Mouse (Mus musculus): ENCODE measurements at regions not wholly inside any gene's neighbourhood (a gene's known extent, or its start where the extent isn't known, plus 50 kb on each side); places are given as distances from the start of the nearest gene placed in this dataset.

- no peak for DNase-seq
These were observed 114.3 kb upstream of the Sel1l start for GRCm38 (mm10) chr12:91963239-91963638.

- no peak for DNase-seq
These were observed 109.1 kb upstream of the Sel1l start for GRCm38 (mm10) chr12:91958086-91958485.

- DNase-seq, result no peak
These were observed 107.5 kb upstream of the Sel1l start for GRCm38 (mm10) chr12:91956411-91956810.

GRCm38 (mm10) chr12:91948602-91949167 lies 99.7 kb upstream of the Sel1l start:
- no peak for DNase-seq

- DNase-seq, result no peak
These were observed 99.0 kb upstream of the Sel1l start for GRCm38 (mm10) chr12:91947998-91948397.

- peak in 1 of 2 experiments; percentile 3 for DNase-seq
These were observed 97.6 kb upstream of the Sel1l start for GRCm38 (mm10) chr12:91946541-91946940.

GRCm38 (mm10) chr12:91932490-91933361 lies 83.8 kb upstream of the Sel1l start:
- no peak for DNase-seq

GRCm38 (mm10) chr12:91931586-91931985 lies 82.6 kb upstream of the Sel1l start:
- no peak for DNase-seq

- no peak for DNase-seq
These were observed 80.6 kb upstream of the Sel1l start for GRCm38 (mm10) chr12:91929386-91930054.

- peak in 1 of 2 experiments; percentile 9 for DNase-seq
These were observed 78.6 kb upstream of the Sel1l start for GRCm38 (mm10) chr12:91927576-91927975.

- no peak for DNase-seq
These were observed 66.5 kb upstream of the Sel1l start for GRCm38 (mm10) chr12:91915486-91915885.

- DNase-seq, result no peak
These were observed 61.6 kb upstream of the Sel1l start for GRCm38 (mm10) chr12:91910529-91910928.

Data from cerebellum, postnatal 25 days (tissue).